In genomic region chr2:119787206-119787883, GRCm38 (mm10) we compare ENCODE assay signal across 8 mouse cellular contexts. TPM values are rescaled to one million over a fixed set of nuclear protein-coding genes. Genes with fewer than 3 reads are reported as not detected.
A peak's percentile ranks its signal among the peaks of the same experiment; 100 is the strongest.
DNase-seq lines count a peak whose midpoint lies in the region; ATAC-seq and TF ChIP-seq lines count a peak whose summit lies in the region.

Gene Rpap1, minus strand, starts transcription at chr2:119787537.

- DNase-seq in brain, embryonic 14.5 days (ENCODE audit: low read depth): peak; percentile 94
- DNase-seq in naive thymus-derived CD4-positive, alpha-beta T cell, adult 2 months (ENCODE audit: low read depth): peak; percentile 83
- peak; percentile 72 for DNase-seq in splenic B cell, adult 2 months (ENCODE audit: low read depth, low spot score)

- H3K9ac ChIP-seq in heart, embryonic 12.5 days: peak within 1 kb of the TSS; percentile 76
- peak within 1 kb of the TSS; percentile 66 for H3K9ac ChIP-seq in kidney, embryonic 16.5 days (replicated peaks; ENCODE audit: low read length)
- peak within 1 kb of the TSS; percentile 69 for H3K9ac ChIP-seq in liver, embryonic 12.5 days

- under 1% methylated on average over 44 of the region's 44 CpGs for WGBS in heart, embryonic 12.5 days
- WGBS in kidney, embryonic 16.5 days: under 1% methylated on average over 44 of the region's 44 CpGs
- under 1% methylated on average over 44 of the region's 44 CpGs for WGBS in liver, embryonic 12.5 days (ENCODE audit: insufficient replicate concordance)

- TF ChIP-seq POLR2A in brain, embryonic 14.5 days (IDR thresholded peaks at IDR 0.05; ENCODE audit: borderline replicate concordance, extremely low read depth, insufficient read depth, insufficient read length, poor library complexity, severe bottlenecking): peak; percentile 92

- H3K27ac ChIP-seq in heart, embryonic 12.5 days (ENCODE audit: poor library complexity, severe bottlenecking): peak within 1 kb of the TSS; percentile 91
- peak within 1 kb of the TSS; percentile 82 for H3K27ac ChIP-seq in kidney, embryonic 16.5 days (ENCODE audit: low read length)
- H3K27ac ChIP-seq in liver, embryonic 12.5 days: peak within 1 kb of the TSS; percentile 72

- peak within 1 kb of the TSS; percentile 86 for H3K4me2 ChIP-seq in heart, embryonic 12.5 days
- H3K4me2 ChIP-seq in kidney, embryonic 16.5 days (replicated peaks; ENCODE audit: low read depth, low read length): peak within 1 kb of the TSS; percentile 87
- peak within 1 kb of the TSS; percentile 81 for H3K4me2 ChIP-seq in liver, embryonic 12.5 days

- H3K4me1 ChIP-seq in erythroblast, embryonic 14.5 days (ENCODE audit: control insufficient read depth): peaks cover 20% of the 10 kb centered on the region
- peaks cover 7% of the 10 kb centered on the region; the same call in 1 of the 2 replicates for H3K4me1 ChIP-seq in heart, embryonic 12.5 days (replicated peaks)
- peaks cover 9% of the 10 kb centered on the region; the same call in 1 of the 2 replicates for H3K4me1 ChIP-seq in kidney, embryonic 16.5 days (ENCODE audit: insufficient read depth, low read length)
- peaks cover 14% of the 10 kb centered on the region for H3K4me1 ChIP-seq in liver, embryonic 12.5 days

- peaks cover 12% of the 10 kb centered on the region for H3K36me3 ChIP-seq in erythroblast, embryonic 14.5 days (ENCODE audit: control insufficient read depth)
- H3K36me3 ChIP-seq in heart, embryonic 12.5 days: peaks cover 18% of the 10 kb centered on the region
- H3K36me3 ChIP-seq in kidney, embryonic 16.5 days (ENCODE audit: insufficient read depth, low read length): peaks cover 6% of the 10 kb centered on the region
- H3K36me3 ChIP-seq in liver, embryonic 12.5 days: peaks cover 19% of the 10 kb centered on the region
- H3K36me3 ChIP-seq in splenic B cell, adult 2 months (ENCODE audit: control insufficient read depth, insufficient read depth, low read length, poor library complexity, severe bottlenecking): no peaks in the 10 kb centered on the region; the same call in 1 of the 2 replicates

- H3K9me3 ChIP-seq in erythroblast, embryonic 14.5 days (ENCODE audit: control insufficient read depth, low read length): no peaks in the 10 kb centered on the region
- no peaks in the 10 kb centered on the region for H3K9me3 ChIP-seq in heart, embryonic 12.5 days (replicated peaks)
- H3K9me3 ChIP-seq in kidney, embryonic 16.5 days (ENCODE audit: low read length): no peaks in the 10 kb centered on the region
- H3K9me3 ChIP-seq in liver, embryonic 12.5 days (replicated peaks): no peaks in the 10 kb centered on the region

- TF ChIP-seq CTCF in brain, embryonic 14.5 days (IDR thresholded peaks at IDR 0.05; ENCODE audit: borderline replicate concordance, extremely low read depth, insufficient read depth, insufficient read length): no peak

- peaks cover 9% of the 10 kb centered on the region for H3K27me3 ChIP-seq in erythroblast, embryonic 14.5 days (ENCODE audit: control insufficient read depth)
- H3K27me3 ChIP-seq in heart, embryonic 12.5 days (replicated peaks): no peaks in the 10 kb centered on the region
- H3K27me3 ChIP-seq in kidney, embryonic 16.5 days (ENCODE audit: insufficient read depth, low read length): no peaks in the 10 kb centered on the region
- H3K27me3 ChIP-seq in liver, embryonic 12.5 days (replicated peaks): peaks cover 11% of the 10 kb centered on the region
- H3K27me3 ChIP-seq in splenic B cell, adult 2 months (ENCODE audit: control insufficient read depth, insufficient read depth, low read length, poor library complexity, severe bottlenecking): no peaks in the 10 kb centered on the region

- ATAC-seq in CD4-positive, CD25-positive, alpha-beta regulatory T cell, adult 4 months: peak; percentile 99
- ATAC-seq in heart, embryonic 12.5 days (ENCODE audit: insufficient number of reproducible peaks, low FRiP score): peak; percentile 93
- peak; percentile 96 for ATAC-seq in kidney, embryonic 16.5 days (ENCODE audit: low FRiP score, low TSS enrichment)
- ATAC-seq in liver, embryonic 12.5 days: peak; percentile 96

- H3K4me3 ChIP-seq in erythroblast, embryonic 14.5 days (replicated peaks): peak within 1 kb of the TSS; percentile 85
- peak within 1 kb of the TSS; percentile 77 for H3K4me3 ChIP-seq in heart, embryonic 12.5 days
- H3K4me3 ChIP-seq in kidney, embryonic 16.5 days (ENCODE audit: low read length): peak within 1 kb of the TSS; percentile 53
- H3K4me3 ChIP-seq in liver, embryonic 12.5 days: peak within 1 kb of the TSS; percentile 67

RNA-seq across cellular contexts. Expression of gene Rpap1, which starts in this region (rescaled TPM):
- polyA plus RNA-seq in CD4-positive, CD25-positive, alpha-beta regulatory T cell, adult 4 months (2017; shearing (Covaris generic)): 10 to 100 TPM; 15.7 to 34.0 TPM
- 24.7 and 25.8 TPM in 2 replicates for polyA plus RNA-seq in brain, embryonic 14.5 days (2012; rRNA removed)
- polyA plus RNA-seq in erythroblast, embryonic 14.5 days (2012): 0.74 and 0.80 TPM in 2 replicates
- 22.8 and 23.9 TPM in 2 replicates for polyA plus RNA-seq in heart, embryonic 12.5 days (2016; fragmentation: Nextera tagmentation; extraction: Ambion mirVana)
- 32.1 and 35.9 TPM in 2 replicates for polyA plus RNA-seq in kidney, embryonic 16.5 days (2015; fragmentation: Nextera tagmentation; extraction: Ambion mirVana)
- 17.4 and 17.8 TPM in 2 replicates for polyA plus RNA-seq in liver, embryonic 12.5 days (2016; fragmentation: Nextera tagmentation; extraction: Ambion mirVana)

Comparison
In these comparisons a context has a peak if more than half of its experiments do, and no peak if none do; other contexts are left out.
1. Peak in every context shown above with its lines: DNase-seq, ATAC-seq, H3K4me3 ChIP-seq and H3K27ac ChIP-seq.